Mouse (Mus musculus) heart, postnatal 0 days (tissue): ENCODE results near the gene Ncor2.

Experiments
- CTCF ChIP-seq: IDR thresholded peaks from 2 replicates; pipeline ENCODE4 v1.5.1; 2016; ENCODE audit warnings: antibody characterized with exemption, control low read depth, low read depth
- EP300 ChIP-seq: IDR thresholded peaks from 2 replicates; pipeline ENCODE4 v1.6.1; 2016; ENCODE audit warnings: antibody characterized with exemption, low read depth

DNA sequence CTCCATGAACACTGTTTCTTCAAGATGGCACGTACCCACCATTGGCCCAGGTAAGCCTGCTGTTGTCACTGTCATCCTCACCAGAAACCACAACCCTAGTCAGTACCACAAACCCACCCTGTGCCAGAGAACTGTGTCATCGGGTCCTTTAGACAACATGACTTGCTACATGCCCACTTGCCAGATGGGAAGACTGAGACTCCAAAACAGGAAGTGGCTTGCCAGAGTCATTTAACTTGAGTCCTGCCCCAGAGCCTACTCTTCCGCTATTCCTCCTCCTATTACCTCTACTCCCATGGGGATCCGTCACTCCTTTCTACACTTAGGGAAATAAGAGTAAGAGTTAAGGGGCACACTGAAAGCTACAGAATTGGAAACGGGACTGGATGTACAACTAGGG, 39.4 kb downstream of the Ncor2 start:
- TF ChIP-seq CTCF (no peak), EP300 (no peak; the same call in 1 of the 2 replicates)
